Mouse (Mus musculus) heart, embryonic 14.5 days (tissue): Measurements from ENCODE around the gene Dhrs11. TPM values are rescaled to one million over a fixed set of nuclear protein-coding genes. Genes with fewer than 3 reads are reported as not detected.
A peak's percentile ranks its signal among the peaks of the same experiment; 100 is the strongest.
"Not testable (repeated sequence)": the region's sequence is repeated elsewhere in the genome, so short reads cannot be mapped to it uniquely, and the experiment has no call there.

Experiments used
- ATAC-seq: fragments of 200-750 bp; cut with Nextera tagmentation; 2 replicates; pipeline ENCODE4 v1.8.0; 2017; ENCODE audit warnings: low read depth, moderate TSS enrichment; ENCODE audit not compliant: insufficient number of reproducible peaks, insufficient read depth, low FRiP score
- H3K27ac ChIP-seq, 2 experiments: fragments of 200-500 bp in 1 of 2; fragments of 300-500 bp in 1 of 2; sonication (generic) in 1 of 2; replicated peaks in 1 of 2; 2 replicates each; pipeline ENCODE4 v1.5.1; 2012 to 2014; ENCODE audit warnings: low read depth in 2 of 2, low read length in 2 of 2, control low read depth in 1 of 2, mild to moderate bottlenecking in 1 of 2, mixed read lengths in 1 of 2; ENCODE audit not compliant: control insufficient read depth in 1 of 2, insufficient read depth in 1 of 2
- H3K27me3 ChIP-seq: fragments of 300-500 bp; sonication (generic); 2 replicates; pipeline ENCODE4 v1.6.1; 2014; ENCODE audit warnings: mild to moderate bottlenecking, low read length, control low read depth; ENCODE audit not compliant: control insufficient read depth, insufficient read depth
- H3K36me3 ChIP-seq: fragments of 300-500 bp; sonication (generic); 2 replicates; pipeline ENCODE4 v1.6.1; 2014; ENCODE audit warnings: mild to moderate bottlenecking, control low read depth, low read length, mixed read lengths; ENCODE audit not compliant: control insufficient read depth, insufficient read depth
- H3K4me1 ChIP-seq, 2 experiments: fragments of 200-500 bp in 1 of 2; fragments of 300-500 bp in 1 of 2; sonication (generic) in 1 of 2; 2 replicates each; pipeline ENCODE4 v1.6.1; 2012 to 2014; ENCODE audit warnings: low read length in 2 of 2, control low read depth in 1 of 2, mixed read lengths in 1 of 2; ENCODE audit not compliant: control insufficient read depth in 2 of 2, insufficient read depth in 2 of 2
- H3K4me2 ChIP-seq: fragments of 300-500 bp; sonication (generic); 2 replicates; pipeline ENCODE4 v1.6.1; 2014; ENCODE audit warnings: mild to moderate bottlenecking, low read length
- H3K4me3 ChIP-seq, 2 experiments: fragments of 200-500 bp in 1 of 2; fragments of 300-500 bp in 1 of 2; sonication (generic) in 1 of 2; 2 replicates each; pipeline ENCODE4 v1.5.1; 2012 to 2014; ENCODE audit warnings: low read length in 2 of 2, mild to moderate bottlenecking in 2 of 2, control low read depth in 1 of 2, low read depth in 1 of 2, moderate library complexity in 1 of 2; ENCODE audit not compliant: control insufficient read depth in 1 of 2, insufficient read depth in 1 of 2
- H3K9ac ChIP-seq: fragments of 300-500 bp; sonication (generic); 2 replicates; pipeline ENCODE4 v1.6.1; 2014; ENCODE audit warnings: mild to moderate bottlenecking, low read length
- H3K9me3 ChIP-seq: fragments of 300-500 bp; sonication (generic); 2 replicates; pipeline ENCODE4 v1.6.1; 2016; ENCODE audit warnings: low read length, control low read depth; ENCODE audit not compliant: control insufficient read depth
- WGBS: fragments of 180-500 bp; shearing (Covaris S2); extraction: QIAGEN DNeasy Blood & Tissue Kit; methylation state at CpG from one replicate; pipeline ENCODE4 v1.1.7; 2014; 5-methylcytosine and 5-hydroxymethylcytosine counted together
- polyA plus RNA-seq: library from polyadenylated mRNA; unstranded; fragments of >200 nt; fragmentation: Nextera tagmentation; extraction: Ambion mirVana; gene quantifications from 2 replicates; pipeline ENCODE4 v1.2.1, GENCODE M21; 2014

Gene Dhrs11
- polyA plus RNA-seq, 1 experiment from 2014 or later = 46.5 TPM

DNA sequence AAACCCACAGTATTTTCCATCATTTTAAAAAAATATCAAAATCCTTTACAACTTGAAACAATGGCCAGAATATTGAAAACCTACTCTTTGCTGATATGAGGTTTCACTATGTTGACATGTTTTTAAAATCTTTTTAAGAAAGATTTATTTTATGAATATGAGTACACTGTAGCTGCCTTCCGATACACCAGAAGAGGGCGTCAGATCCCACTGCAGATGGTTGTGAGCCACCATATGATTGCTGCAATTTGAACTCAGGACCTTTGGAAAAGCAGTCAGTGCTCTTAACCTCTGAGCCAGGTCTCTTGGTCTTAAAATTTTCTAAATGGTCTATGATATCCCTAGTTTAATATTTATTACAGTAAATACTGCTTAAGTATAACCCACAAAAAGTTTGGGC lies 10.5 kb upstream of the Dhrs11 start:
- H3K4me3 ChIP-seq = no peak overlapping the region
- no peak for ATAC-seq
- H3K4me1 ChIP-seq = no peaks in the 10 kb centered on the region
- no peaks in the 10 kb centered on the region for H3K9me3 ChIP-seq
- H3K27me3 ChIP-seq = no peaks in the 10 kb centered on the region
- H3K9ac ChIP-seq = no peak overlapping the region
- 84% methylated on average over 2 of the region's 2 CpGs for WGBS
- no peak overlapping the region for H3K4me2 ChIP-seq
- H3K27ac ChIP-seq = no peak overlapping the region
- H3K36me3 ChIP-seq = peaks cover 97% of the 10 kb centered on the region

DNA sequence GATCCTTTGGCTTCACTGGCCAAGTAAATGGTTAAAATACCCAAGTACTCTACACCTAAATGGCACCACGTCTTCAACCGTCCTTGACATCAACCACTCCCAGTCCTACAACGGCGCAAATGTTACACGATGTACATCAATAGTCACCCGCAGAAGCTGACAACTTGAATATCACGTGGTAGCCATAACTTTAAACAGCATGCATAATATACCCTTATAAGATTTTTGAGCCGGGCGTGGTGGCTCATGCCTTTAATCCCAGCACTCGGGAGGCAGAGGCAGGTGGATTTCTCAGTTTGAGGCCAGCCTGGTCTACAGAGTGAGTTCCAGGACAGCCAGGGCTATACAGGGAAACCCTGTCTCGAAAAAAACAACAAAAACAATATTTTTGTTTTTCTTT lies 701 bp upstream of the Dhrs11 start:
- H3K9ac ChIP-seq = peak overlapping the region; percentile 93
- peak overlapping the region; percentile 82 for H3K4me2 ChIP-seq
- peak overlapping the region; percentile 71 to 93 for H3K27ac ChIP-seq
- H3K27me3 ChIP-seq, ATAC-seq, H3K9me3 ChIP-seq: not testable (repeated sequence)
- WGBS = 67% methylated on average over 11 of the region's 11 CpGs
- peak overlapping the region; percentile 87 to 98 for H3K4me3 ChIP-seq
- peaks cover 19 to 35% of the 10 kb centered on the region in 2 experiments for H3K4me1 ChIP-seq
- H3K36me3 ChIP-seq = peaks cover 49% of the 10 kb centered on the region

DNA sequence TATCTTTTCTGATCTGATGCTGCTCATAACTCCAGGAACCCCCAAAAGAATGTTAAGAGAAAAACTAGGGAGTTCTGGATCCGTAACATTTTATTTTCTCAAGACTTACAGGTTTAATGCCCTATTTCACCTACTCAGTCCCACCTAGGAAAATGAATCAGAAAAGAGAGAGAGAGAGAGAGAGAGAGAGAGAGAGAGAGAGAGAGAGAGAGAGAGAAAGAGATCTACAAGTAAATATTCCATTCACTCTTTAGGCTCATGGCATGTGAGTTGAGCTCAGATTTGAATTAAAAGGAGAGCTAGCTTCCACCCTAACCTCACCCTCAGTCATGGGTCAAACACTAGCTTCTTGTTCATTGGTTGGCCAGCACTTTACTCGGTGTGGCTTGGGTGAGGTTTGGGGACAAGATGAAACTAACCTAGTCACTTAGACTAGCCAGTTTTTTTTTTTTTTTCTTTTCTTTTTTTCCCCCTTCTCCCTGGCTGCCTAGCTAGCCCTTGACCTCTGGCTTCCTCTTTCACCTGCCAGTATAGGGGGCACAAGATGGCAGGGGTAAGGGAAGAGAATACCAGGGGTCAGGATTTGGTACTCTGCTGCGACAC lies 792 bp downstream of the Dhrs11 start:
- Histone ChIP-seq H3K4me1 (peaks cover 26 to 50% of the 10 kb centered on the region in 2 experiments), H3K9me3 (no peaks in the 10 kb centered on the region), H3K9ac (peak overlapping the region; percentile 93), H3K27ac (peak overlapping the region; percentile 90 to 93), H3K27me3 (no peaks in the 10 kb centered on the region), H3K36me3 (peaks cover 39% of the 10 kb centered on the region), H3K4me2 (peak overlapping the region; percentile 82), H3K4me3 (peak overlapping the region; percentile 87 to 98)
- no peak for ATAC-seq
- 39% methylated on average over 3 of the region's 3 CpGs for whole genome bisulfite sequencing

DNA sequence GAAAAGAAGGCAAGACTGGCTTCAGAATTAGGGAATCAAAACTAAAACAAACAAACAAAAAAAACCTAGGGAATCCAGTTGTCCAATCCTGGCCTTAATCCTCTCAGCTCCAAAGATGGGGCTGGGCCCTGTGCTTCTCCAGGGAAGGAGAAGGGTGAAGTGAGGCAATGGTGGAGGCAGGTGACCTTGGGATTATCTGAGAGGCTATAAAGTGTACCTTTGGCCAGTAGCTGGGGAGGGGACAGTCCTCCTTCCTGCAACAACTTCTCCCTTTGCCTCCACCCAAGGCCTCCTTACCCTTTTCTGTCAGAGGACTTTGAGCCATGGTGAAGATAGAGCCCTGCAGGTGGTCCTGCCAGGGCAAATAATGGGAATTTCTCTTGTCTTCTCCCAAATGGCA lies 1.3 kb downstream of the Dhrs11 start:
- Histone ChIP-seq H3K4me3 (peak overlapping the region; percentile 18 to 87; a peak in 3 of 4 replicates), H3K9me3 (no peaks in the 10 kb centered on the region), H3K4me1 (peaks cover 30 to 55% of the 10 kb centered on the region in 2 experiments), H3K9ac (peak overlapping the region; percentile 93), H3K27me3 (no peaks in the 10 kb centered on the region), H3K27ac (peak overlapping the region in 1 of 2 experiments; percentile 93; a peak in 2 of 4 replicates), H3K36me3 (peaks cover 34% of the 10 kb centered on the region), H3K4me2 (peak overlapping the region; percentile 82)
- no peak for ATAC-seq

DNA sequence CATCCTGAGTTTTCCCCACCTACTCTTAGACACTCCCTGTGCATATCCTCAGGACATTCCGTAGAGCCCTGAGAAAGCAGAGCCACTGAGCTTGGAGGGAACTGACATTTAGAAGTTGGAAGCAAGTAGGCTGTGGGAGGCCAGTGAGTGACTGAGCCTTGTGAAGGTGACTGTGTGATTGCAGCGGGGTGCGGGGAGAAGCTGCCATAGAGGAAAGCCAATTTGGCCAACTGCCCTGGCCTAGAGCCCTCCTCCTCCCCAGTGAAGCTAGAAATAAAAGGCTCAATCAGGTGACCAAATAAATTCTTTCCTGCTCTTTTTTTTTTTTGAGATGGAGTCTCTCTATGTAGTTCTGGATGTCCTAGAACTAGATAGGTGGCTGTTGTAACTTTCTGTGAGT lies 2.6 kb downstream of the Dhrs11 start:
- Histone ChIP-seq H3K9ac (peak overlapping the region; percentile 59), H3K27ac (peak overlapping the region; percentile 91), H3K27me3 (no peaks in the 10 kb centered on the region), H3K4me1 (peaks cover 30 to 61% of the 10 kb centered on the region in 2 experiments), H3K36me3 (peaks cover 32% of the 10 kb centered on the region), H3K4me2 (peak overlapping the region; percentile 82), H3K4me3 (peak overlapping the region; percentile 8 to 12; a peak in 2 of 4 replicates), H3K9me3 (no peaks in the 10 kb centered on the region)
- 13% methylated on average over 3 of the region's 3 CpGs for WGBS
- ATAC-seq = peak; percentile 22; the same call in 1 of the 2 replicates

DNA sequence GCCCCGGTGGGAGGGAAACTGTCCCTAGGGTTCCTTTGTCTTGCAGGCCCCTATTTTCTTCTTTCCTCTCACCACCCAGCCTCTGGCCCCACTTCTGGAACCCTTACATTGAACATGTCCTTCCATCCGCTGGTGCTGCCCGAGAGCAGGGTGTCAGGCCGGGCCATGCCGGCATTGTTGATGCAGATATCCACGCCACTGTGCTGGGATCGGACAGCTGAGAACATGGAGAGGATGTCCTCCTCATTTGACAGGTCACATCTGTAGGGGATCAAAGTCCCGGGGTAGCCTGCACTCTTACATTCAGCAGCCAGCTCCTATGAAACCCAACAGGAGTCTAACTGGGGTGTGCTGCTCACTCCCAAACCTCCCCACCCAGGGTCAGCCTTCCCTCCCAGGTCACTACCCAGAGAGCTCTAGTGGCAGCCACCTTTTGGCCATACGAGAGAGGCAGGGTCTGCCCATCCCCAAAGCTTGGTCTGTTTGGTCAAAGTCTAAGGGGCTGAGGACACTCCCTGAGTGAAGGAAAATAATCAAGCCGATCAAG lies 3.5 kb downstream of the Dhrs11 start:
- peaks cover 36% of the 10 kb centered on the region for H3K36me3 ChIP-seq
- H3K4me2 ChIP-seq = peak overlapping the region; percentile 82
- H3K9me3 ChIP-seq = no peaks in the 10 kb centered on the region
- peak overlapping the region; percentile 91; a peak in 3 of 4 replicates for H3K27ac ChIP-seq
- peak overlapping the region; percentile 59; the same call in 1 of the 2 replicates for H3K9ac ChIP-seq
- peaks cover 30 to 61% of the 10 kb centered on the region in 2 experiments for H3K4me1 ChIP-seq
- no peak for ATAC-seq
- H3K4me3 ChIP-seq = peak overlapping the region in 1 of 2 experiments; percentile 12; a peak in 1 of 4 replicates
- WGBS = 83% methylated on average over 10 of the region's 10 CpGs
- H3K27me3 ChIP-seq = no peaks in the 10 kb centered on the region

DNA sequence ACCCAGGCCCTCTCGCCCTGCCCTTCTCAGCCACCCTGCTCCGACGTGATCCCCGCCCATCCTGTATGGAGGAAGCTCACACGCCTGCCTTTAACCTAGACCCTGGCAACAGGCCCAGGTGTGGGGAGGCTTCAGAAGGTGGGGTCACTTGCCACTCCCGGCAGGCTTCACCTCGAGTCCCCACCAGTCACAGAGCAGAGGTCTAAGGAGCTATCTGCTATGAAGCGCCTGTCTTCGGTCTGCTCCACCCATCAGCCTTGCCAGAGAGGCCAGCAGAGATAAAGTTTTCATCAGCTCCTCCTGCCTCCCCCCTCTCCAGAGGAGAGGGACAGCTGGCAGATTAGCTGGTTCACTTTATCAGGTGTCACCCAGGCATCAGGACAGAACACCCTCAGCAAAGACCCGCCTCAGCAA lies 5.3 kb downstream of the Dhrs11 start:
- Histone ChIP-seq H3K4me1 (peaks cover 28 to 64% of the 10 kb centered on the region in 2 experiments), H3K27me3 (no peaks in the 10 kb centered on the region), H3K4me3 (peak overlapping the region in 1 of 2 experiments; percentile 8; a peak in 1 of 4 replicates), H3K4me2 (peak overlapping the region; percentile 57), H3K9ac (peak overlapping the region; percentile 54), H3K36me3 (peaks cover 31% of the 10 kb centered on the region), H3K27ac (peak overlapping the region; percentile 76 to 80), H3K9me3 (no peaks in the 10 kb centered on the region)
- peak; percentile 47 for ATAC-seq
- WGBS = 5% methylated on average over 10 of the region's 10 CpGs
